Mouse (Mus musculus) retina, embryonic 14.5 days (tissue): ENCODE measurements around the gene 4930544G11Rik.
A peak's percentile ranks its signal among the peaks of the same experiment; 100 is the strongest.

ENCODE experiments used
- DNase-seq: peaks from one replicate; pipeline ENCODE4 v3.0.0-alpha.2; 2015; ENCODE audit warnings: low spot score

Gene 4930544G11Rik

DNA sequence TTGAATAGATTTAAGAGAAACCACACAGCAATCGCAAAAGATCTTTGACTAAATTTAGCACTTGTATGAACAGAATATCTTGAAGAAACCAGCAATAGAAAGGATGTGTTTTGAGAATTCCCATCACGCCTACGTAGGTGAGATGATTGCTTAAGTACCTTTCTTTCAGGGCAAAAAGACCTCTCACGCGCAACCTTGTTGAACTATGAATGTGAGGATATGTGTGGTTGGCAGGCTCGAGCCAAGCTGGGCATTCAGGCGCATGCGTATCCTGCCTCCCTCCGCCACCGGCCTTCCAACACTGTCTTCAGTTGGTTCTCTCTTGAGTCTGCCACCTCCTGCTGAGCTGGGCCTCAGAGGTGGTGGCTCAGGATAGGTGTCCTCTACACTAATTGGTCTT, at the start of gene 4930544G11Rik:
Gene 4930544G11Rik, plus strand, starts transcription at position 301 of the 400 bp plus-strand sequence.
- DNase-seq: no peak

DNA sequence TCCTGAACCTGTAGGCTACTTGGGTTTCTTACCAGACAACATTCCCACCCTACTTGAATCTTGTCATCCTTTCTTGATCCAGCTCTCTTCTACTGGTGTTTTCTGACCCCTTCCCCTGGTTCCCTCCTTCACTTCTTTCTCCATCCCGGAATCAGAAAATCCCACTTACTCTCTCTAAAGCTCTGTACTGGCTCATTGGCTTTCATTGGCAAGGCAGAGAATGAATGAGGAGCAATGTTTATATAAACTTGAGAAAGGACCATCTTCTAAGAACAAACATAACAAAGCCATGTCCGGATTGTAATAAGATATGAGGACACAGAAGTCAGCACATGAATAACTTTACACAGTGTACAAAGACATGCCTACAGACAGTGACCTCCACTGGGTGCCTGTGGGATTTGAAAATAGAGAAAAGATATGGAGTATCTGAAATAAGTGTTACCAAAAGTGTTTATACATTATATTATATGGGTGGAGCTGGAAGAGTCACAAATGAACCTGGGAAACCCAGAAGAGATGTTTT, 45.7 kb upstream of the 4930544G11Rik start:
- no peak for DNase-seq

DNA sequence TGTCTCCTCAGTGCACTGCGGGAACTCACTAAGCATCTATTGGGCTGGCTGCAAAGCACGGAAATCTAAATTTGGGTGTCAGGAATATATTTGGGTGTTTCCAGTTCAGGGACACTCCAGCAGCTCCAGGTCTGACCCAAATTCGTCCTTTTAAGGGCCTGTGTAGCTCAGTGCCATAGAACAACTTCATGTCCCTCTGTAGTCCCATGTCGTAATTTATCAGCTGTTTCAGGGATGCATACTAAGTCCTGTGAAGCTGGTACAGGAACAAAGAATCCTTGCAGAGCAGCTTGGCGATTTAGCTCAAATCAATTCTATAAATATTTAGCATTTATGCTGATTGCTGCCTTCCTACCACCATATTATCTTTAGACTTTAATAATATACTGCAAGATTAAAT, 37.0 kb upstream of the 4930544G11Rik start:
- DNase-seq: no peak

DNA sequence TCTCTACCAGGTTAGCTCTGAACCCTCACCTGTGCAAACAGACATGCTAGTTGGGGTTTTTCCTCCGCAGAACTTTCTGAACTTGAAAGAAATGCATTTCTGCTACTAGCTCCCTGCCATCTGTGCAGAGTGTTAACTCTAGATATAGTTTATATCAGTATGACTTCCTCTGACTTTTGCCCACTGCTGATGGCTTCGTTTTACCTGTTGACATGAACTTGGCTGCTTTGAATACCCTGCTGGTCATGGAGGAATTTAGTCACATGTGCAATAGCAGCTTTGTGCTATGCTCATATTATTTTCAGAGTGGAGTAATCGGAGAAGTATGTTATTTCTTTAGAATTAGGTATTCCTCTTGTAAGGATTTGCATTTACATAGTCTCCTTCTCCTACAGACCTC, 30.7 kb upstream of the 4930544G11Rik start:
- no peak for DNase-seq

DNA sequence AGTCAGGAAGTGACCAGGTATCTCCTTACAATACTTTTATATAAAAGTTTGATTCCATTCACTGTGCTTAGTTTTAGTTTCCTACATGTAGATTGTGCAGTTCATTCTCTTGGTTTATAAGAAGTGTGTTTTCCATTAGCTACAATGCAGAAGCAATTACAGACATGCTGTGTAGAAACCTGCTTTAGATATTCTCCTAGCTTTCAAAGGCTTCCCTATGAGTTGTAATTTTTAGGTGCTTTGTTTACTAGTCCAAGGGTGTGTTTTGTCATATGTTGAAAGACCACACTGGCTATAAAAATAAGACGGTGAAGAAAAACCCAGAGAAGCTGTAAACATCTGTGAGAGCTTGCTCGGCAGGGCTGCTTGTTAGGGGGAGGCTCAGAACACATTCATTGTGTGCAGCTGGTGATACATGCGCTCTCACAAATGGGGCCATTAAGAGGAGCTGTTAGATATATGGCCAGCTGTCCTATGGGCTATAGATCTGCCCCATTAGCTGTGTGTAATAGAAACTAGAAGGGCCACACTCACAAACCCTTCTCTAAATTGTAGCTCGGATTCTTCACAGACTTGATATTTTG, 28.8 kb upstream of the 4930544G11Rik start:
- no peak for DNase-seq

DNA sequence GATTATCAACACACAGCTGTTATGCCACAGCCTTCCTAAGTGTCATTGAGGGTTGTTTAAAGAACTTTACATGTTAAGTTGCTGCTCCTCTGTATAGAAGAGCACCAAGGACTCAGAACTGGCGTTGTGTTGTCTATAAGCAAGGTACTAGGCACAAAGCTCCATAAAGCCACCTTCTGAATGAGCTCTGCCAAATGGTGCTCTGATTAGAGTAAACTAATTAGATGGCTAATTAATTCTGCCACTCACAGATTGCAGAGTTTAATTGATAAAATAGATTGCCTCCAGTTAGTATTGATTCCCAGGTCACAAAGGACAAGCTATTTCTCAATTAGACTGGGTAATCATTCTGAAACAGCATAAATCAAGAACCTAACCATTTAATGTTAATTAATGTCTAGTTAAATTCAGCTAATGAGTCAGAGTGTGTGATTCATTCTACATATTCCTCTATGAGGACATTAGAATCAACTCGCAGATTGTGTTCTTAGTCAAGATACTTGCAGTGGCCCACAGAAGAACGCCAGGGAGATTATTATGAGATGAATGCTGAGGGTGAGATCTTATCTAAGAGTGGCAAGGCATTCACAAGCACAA, 26.6 kb upstream of the 4930544G11Rik start:
- no peak for DNase-seq

DNA sequence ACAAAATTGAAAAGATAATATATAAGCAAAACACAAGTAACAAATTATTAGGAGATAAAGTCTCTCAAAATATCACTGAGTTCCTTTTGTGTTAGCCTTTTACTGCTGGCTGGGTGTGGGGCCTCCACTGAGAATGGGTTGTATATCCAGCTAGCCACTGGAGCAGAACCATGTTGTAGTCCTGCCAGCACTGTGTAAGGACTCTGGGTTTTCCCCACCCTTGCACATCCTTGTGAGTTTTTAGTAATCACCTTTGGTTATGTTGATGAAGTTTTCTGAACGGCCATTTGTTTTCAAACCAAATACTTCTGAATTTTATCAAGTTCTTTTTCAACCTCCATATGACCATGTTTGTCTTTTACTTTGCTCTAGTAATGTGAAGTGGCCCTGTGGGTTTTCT, 21.9 kb upstream of the 4930544G11Rik start:
- DNase-seq: no peak

DNA sequence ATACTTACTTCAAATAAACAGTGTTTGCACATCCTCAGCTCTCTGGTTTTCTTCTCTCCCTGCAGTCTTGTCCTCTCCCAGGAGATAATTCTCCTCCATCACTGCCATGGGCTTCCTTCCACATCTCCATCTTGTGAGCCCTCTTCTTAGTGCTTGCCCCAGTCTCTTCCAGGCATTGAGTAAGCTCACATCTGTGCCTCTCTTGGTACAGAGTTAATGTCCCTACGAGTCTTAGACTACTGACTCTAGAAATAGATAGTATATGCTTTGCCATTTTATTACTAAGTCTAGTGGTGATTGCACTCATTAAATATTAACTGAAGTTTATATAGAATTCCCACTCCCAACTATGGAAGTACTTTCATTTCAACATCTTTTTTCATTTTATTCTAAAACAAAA, 19.6 kb upstream of the 4930544G11Rik start:
- no peak for DNase-seq

DNA sequence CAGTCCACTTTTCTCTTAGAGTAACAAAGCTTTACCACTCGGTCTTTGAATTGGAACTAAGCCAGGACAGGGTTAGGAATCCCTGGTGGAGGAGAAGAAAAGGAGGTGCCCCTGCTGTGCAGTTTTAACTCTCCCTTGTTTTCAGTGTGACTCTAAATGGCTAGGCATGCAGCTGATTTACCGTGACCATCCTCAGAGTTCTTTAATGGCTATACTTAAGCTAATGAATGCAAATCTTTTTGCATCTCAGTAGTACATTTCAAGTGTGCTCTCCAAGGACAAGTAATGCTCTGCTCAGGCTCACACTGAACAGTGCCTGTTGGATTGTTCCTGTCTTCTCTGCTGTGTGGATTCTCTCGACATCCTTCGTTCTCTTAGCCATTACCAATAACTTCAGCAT, 19.2 kb upstream of the 4930544G11Rik start:
- DNase-seq: no peak

DNA sequence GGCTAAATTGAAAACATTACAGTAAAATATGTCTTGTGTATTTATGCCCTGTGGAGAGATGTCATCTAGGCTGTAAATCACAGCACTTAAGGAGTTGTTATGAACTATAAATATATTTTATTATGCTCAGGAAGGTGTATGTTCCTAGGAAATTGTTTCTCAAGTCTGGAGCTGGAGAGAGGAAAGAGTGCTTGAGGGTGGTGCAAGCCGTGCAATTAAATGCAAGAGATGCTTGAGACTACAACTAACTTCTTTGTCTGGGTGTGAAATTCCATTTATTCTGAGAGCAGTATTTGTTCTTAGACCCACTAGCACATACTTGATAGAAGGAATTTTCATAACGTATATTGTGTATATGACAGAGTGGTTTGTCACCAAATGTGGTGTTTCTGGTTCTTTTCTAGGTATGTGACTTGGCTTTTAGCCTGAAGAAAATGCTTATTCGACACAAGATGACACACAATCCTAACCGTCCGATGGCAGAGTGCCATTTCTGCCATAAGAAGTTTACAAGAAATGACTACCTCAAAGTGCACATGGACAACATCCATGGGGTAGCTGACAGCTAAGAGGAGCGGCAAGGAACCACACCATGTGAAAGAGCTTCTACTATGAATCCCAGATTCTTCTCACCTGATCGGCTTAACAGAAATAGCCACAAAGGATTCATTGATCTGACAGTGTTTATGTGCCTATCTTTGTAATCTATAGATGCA, 16.7 kb upstream of the 4930544G11Rik start:
- no peak for DNase-seq

DNA sequence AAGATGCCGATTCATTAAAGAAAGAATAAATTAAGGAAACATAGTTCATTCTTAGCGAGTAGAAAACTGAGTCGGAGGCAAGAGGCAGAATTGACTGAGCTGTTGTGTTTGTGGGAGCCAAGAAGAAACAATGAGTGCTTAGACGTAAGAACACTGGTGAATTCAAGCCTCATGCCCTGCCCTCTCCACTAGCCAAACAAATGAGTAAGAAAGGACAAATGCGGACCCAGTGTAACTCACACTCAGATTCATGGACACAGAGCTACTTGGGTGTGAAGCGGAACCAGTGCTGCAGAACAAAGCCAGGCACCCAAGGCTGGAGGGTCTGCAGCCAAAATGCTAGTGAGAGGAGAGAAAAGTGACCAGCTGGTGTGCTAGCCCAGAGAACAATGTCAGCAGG, 1.9 kb upstream of the 4930544G11Rik start:
- no peak for DNase-seq

DNA sequence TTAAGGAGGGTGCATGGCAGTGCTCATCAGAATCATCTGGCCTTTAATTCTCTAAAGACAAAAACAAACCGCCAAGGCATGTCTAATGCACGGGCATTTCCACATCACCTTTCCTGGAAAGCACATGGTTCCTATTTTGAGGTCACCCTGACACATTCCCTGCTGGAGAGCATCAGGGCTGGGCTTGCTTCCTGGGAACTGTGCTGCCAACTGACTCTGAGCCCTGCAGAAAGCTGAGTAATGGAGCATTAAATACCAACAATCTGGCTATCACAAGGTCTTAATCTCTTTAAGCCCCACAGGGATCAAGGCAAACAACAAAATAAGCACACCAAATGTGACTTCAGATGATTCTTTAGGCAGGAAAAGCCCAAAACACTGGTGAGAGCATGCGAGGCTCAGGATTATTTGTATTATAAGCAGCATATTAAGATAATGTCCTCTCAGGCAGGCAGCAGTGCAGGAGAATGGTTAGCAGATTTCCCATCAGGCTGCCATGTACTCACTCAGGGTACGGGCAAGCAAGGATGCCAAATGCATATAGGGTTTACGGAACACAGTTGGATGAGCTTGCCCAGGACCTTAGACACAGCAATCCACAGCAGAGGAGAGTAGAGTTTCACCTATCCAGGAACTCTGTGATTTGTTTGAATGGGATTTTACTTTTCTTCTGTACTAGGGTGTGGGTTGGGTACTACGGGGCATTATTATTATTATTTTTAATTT, 17.1 kb downstream of the 4930544G11Rik start:
- DNase-seq: peak; percentile 42

DNA sequence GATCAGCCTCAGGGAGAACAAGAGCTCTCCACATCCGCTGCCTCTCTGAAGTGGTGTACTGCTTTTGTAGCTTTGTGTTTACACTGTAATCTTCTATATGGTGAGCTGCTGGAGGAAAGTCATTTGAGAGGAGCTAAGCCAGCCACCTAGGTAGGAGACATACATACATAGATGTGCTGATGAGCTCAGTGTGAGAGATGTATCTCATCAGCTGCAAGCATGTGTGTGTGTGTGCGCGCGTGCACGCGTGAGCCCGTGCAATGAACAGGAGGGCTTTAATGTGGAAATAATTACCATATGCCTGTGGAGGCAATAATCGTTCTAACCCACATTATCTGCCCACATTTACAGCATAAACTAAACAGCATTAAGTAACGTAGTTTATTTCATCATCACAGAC, 18.0 kb downstream of the 4930544G11Rik start:
- DNase-seq: peak; percentile 3

DNA sequence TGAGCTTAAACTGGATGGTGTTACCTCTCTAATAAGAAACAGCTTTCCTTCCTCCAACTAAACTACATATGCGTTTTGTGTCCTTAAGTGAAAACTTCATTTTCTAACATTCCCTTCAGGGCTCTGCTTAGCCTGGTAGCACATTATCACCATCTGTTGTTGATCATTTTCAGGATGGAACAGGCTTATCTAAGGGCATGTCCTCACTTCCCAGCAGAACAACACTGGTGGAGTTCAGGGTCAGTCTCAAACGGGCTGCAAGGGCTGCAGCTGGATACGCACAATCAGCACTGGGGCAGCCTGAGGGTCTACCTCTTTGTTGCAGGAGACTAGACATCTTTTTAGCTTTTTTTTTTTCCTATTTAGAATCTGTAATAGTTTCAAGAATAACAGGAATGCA, 39.7 kb downstream of the 4930544G11Rik start:
- no peak for DNase-seq

DNA sequence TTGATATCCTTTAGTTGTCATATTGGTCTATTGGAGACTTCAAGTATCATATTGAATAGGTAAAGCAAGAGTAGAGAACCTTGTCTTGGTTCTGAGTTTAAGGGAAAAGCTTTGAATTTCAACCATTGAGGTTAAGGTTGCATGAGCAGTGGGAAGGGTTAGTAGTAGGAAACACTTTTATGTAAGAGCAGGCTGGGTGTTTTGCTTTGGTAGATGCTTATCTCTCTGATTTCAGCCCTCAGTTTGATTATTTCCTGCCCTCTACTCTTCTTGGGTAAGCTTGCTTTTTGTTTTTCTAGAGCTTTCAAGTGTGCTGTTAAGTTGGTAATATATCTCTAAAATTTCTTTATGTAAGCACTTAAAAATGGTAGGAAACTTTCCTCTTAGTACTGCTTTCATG, 45.9 kb downstream of the 4930544G11Rik start:
- no peak for DNase-seq
